Mouse (Mus musculus) hindbrain, embryonic 15.5 days (tissue): ENCODE data around the gene Tmem198. TPM values are rescaled to one million over a fixed set of nuclear protein-coding genes. Genes with fewer than 3 reads are reported as not detected.

Source experiments
- ATAC-seq: fragments of 200-750 bp; cut with Nextera tagmentation; 2 replicates; pipeline ENCODE4 v1.8.0; 2017; ENCODE audit warnings: low read depth, moderate number of reproducible peaks, moderate TSS enrichment; ENCODE audit not compliant: low FRiP score
- H3K27ac ChIP-seq: fragments of 300-500 bp; sonication (generic); replicated peaks from 2 replicates; pipeline ENCODE4 v1.5.1; 2015; ENCODE audit warnings: mild to moderate bottlenecking, inconsistent platforms
- H3K27me3 ChIP-seq: fragments of 300-500 bp; sonication (generic); 2 replicates; pipeline ENCODE4 v1.6.1; 2015; ENCODE audit warnings: control low read depth, inconsistent platforms
- H3K36me3 ChIP-seq: fragments of 300-500 bp; sonication (generic); 2 replicates; pipeline ENCODE4 v1.6.1; 2015; ENCODE audit warnings: control low read depth, inconsistent platforms
- H3K4me1 ChIP-seq: fragments of 300-500 bp; sonication (generic); replicated peaks from 2 replicates; pipeline ENCODE4 v1.6.1; 2015; ENCODE audit warnings: control low read depth, inconsistent platforms
- H3K4me2 ChIP-seq: fragments of 300-500 bp; sonication (generic); 2 replicates; pipeline ENCODE4 v1.6.1; 2015; ENCODE audit warnings: moderate library complexity, mild to moderate bottlenecking, inconsistent platforms
- H3K4me3 ChIP-seq: fragments of 300-500 bp; sonication (generic); 2 replicates; pipeline ENCODE4 v1.5.1; 2015; ENCODE audit warnings: mild to moderate bottlenecking, inconsistent platforms
- H3K9ac ChIP-seq: fragments of 300-500 bp; sonication (generic); 2 replicates; pipeline ENCODE4 v1.6.1; 2015; ENCODE audit warnings: inconsistent platforms
- H3K9me3 ChIP-seq: fragments of 300-500 bp; sonication (generic); 2 replicates; pipeline ENCODE4 v1.6.1; 2016; ENCODE audit warnings: control low read depth, inconsistent platforms
- WGBS: fragments of 180-500 bp; shearing (Covaris S2); methylation state at CpG from one replicate; pipeline ENCODE4 v1.1.7; 2015; 5-methylcytosine and 5-hydroxymethylcytosine counted together
- polyA plus RNA-seq: library from polyadenylated mRNA; unstranded; fragments of >200 nt; fragmentation: Nextera tagmentation; extraction: Ambion mirVana; gene quantifications from 2 replicates; pipeline ENCODE4 v1.2.1, GENCODE M21; 2015

Tmem198 gene
- polyA plus RNA-seq, 1 experiment from 2014 or later, result 49.9 TPM

GRCm38 (mm10) chr1:75456746-75457564, 22.4 kb upstream of the Tmem198 start:
- WGBS, result 6% methylated on average over 14 of the region's 14 CpGs

GRCm38 (mm10) chr1:75457710-75458024, 21.7 kb upstream of the Tmem198 start:
- WGBS, result 5% methylated on average over 8 of the region's 10 CpGs
- no peak overlapping the region for H3K27ac ChIP-seq
- no peak overlapping the region for H3K4me3 ChIP-seq
- H3K4me2 ChIP-seq, result 0 out of 2 replicates have a peak overlapping the region, but pooled peaks have one; percentile 53
- no peaks in the 10 kb centered on the region for H3K27me3 ChIP-seq
- H3K4me1 ChIP-seq, result peaks cover 49% of the 10 kb centered on the region
- no peaks in the 10 kb centered on the region for H3K36me3 ChIP-seq
- H3K9ac ChIP-seq, result no peak overlapping the region
- no peaks in the 10 kb centered on the region for H3K9me3 ChIP-seq
- ATAC-seq, result no peak; the same call in 1 of the 2 replicates

More at GRCm38 (mm10) chr1:75456746-75457564, 22.4 kb upstream of the Tmem198 start:
- Histone ChIP-seq H3K4me3 (no peak overlapping the region), H3K27me3 (peaks cover 4% of the 10 kb centered on the region; the same call in 1 of the 2 replicates), H3K9ac (no peak overlapping the region), H3K4me2 (no peak overlapping the region), H3K9me3 (no peaks in the 10 kb centered on the region), H3K27ac (no peak overlapping the region), H3K36me3 (no peaks in the 10 kb centered on the region), H3K4me1 (peaks cover 53% of the 10 kb centered on the region)
- no peak for ATAC-seq

GRCm38 (mm10) chr1:75458025-75458788, 21.1 kb upstream of the Tmem198 start:
- Histone ChIP-seq H3K27ac (peak overlapping the region; percentile 33; the same call in 1 of the 2 replicates), H3K36me3 (no peaks in the 10 kb centered on the region)
- 3% methylated on average over 42 of the region's 42 CpGs for WGBS

GRCm38 (mm10) chr1:75458789-75459684, 20.3 kb upstream of the Tmem198 start:
- no peak for ATAC-seq
- Histone ChIP-seq H3K27ac (peak overlapping the region; percentile 33; the same call in 1 of the 2 replicates), H3K9me3 (no peaks in the 10 kb centered on the region), H3K4me1 (peaks cover 48% of the 10 kb centered on the region), H3K4me3 (peak overlapping the region; percentile 18), H3K27me3 (no peaks in the 10 kb centered on the region), H3K9ac (no peak overlapping the region), H3K4me2 (peak overlapping the region; percentile 53), H3K36me3 (no peaks in the 10 kb centered on the region)
- 15% methylated on average over 23 of the region's 23 CpGs for WGBS

More at GRCm38 (mm10) chr1:75458025-75458788, 21.1 kb upstream of the Tmem198 start:
- Histone ChIP-seq H3K4me3 (peak overlapping the region; percentile 18), H3K9ac (no peak overlapping the region), H3K4me1 (peaks cover 49% of the 10 kb centered on the region), H3K27me3 (no peaks in the 10 kb centered on the region), H3K4me2 (peak overlapping the region; percentile 53), H3K9me3 (no peaks in the 10 kb centered on the region)
- peak; percentile 54 for ATAC-seq

GRCm38 (mm10) chr1:75460297-75460696, 19.0 kb upstream of the Tmem198 start:
- 68% methylated on average over 7 of the region's 7 CpGs for WGBS
- H3K4me3 ChIP-seq, result no peak overlapping the region
- no peak overlapping the region for H3K27ac ChIP-seq
- H3K9ac ChIP-seq, result no peak overlapping the region
- H3K9me3 ChIP-seq, result no peaks in the 10 kb centered on the region
- ATAC-seq, result no peak
- H3K27me3 ChIP-seq, result no peaks in the 10 kb centered on the region
- H3K4me1 ChIP-seq, result peaks cover 46% of the 10 kb centered on the region
- H3K4me2 ChIP-seq, result no peak overlapping the region
- H3K36me3 ChIP-seq, result no peaks in the 10 kb centered on the region

GRCm38 (mm10) chr1:75462636-75463035, 16.7 kb upstream of the Tmem198 start:
- H3K27ac ChIP-seq, result no peak overlapping the region
- H3K9me3 ChIP-seq, result no peaks in the 10 kb centered on the region
- no peak overlapping the region for H3K4me2 ChIP-seq
- WGBS, result 40% methylated on average over 1 of the region's 1 CpGs
- no peak for ATAC-seq
- no peaks in the 10 kb centered on the region; the same call in 1 of the 2 replicates for H3K27me3 ChIP-seq
- H3K4me3 ChIP-seq, result no peak overlapping the region
- H3K9ac ChIP-seq, result no peak overlapping the region
- peaks cover 33% of the 10 kb centered on the region for H3K4me1 ChIP-seq
- no peaks in the 10 kb centered on the region for H3K36me3 ChIP-seq

- H3K4me2 ChIP-seq, result no peak overlapping the region
- H3K27me3 ChIP-seq, result peaks cover 2% of the 10 kb centered on the region; the same call in 1 of the 2 replicates
- peaks cover 24% of the 10 kb centered on the region for H3K4me1 ChIP-seq
- H3K9me3 ChIP-seq, result no peaks in the 10 kb centered on the region
- no peak for ATAC-seq
- H3K36me3 ChIP-seq, result no peaks in the 10 kb centered on the region
- H3K9ac ChIP-seq, result no peak overlapping the region
- H3K27ac ChIP-seq, result no peak overlapping the region
- H3K4me3 ChIP-seq, result no peak overlapping the region
- WGBS, result 88% methylated on average over 5 of the region's 5 CpGs
Measured at GRCm38 (mm10) chr1:75463652-75464204, 15.6 kb upstream of the Tmem198 start.

GRCm38 (mm10) chr1:75467215-75467927, 12.0 kb upstream of the Tmem198 start:
- peaks cover 3% of the 10 kb centered on the region; the same call in 1 of the 2 replicates for H3K36me3 ChIP-seq
- no peak overlapping the region for H3K4me3 ChIP-seq
- H3K4me1 ChIP-seq, result peaks cover 16% of the 10 kb centered on the region
- no peak overlapping the region for H3K9ac ChIP-seq
- no peaks in the 10 kb centered on the region for H3K9me3 ChIP-seq
- no peak overlapping the region for H3K27ac ChIP-seq
- H3K27me3 ChIP-seq, result peaks cover 8% of the 10 kb centered on the region; the same call in 1 of the 2 replicates
- 7% methylated on average over 14 of the region's 14 CpGs for WGBS
- ATAC-seq, result peak; percentile 76
- H3K4me2 ChIP-seq, result peak overlapping the region; percentile 36

- Histone ChIP-seq H3K9me3 (no peaks in the 10 kb centered on the region), H3K4me2 (no peak overlapping the region), H3K27ac (no peak overlapping the region), H3K4me3 (no peak overlapping the region), H3K9ac (no peak overlapping the region), H3K4me1 (peaks cover 13% of the 10 kb centered on the region), H3K27me3 (peaks cover 8% of the 10 kb centered on the region; the same call in 1 of the 2 replicates), H3K36me3 (peaks cover 7% of the 10 kb centered on the region)
- 77% methylated on average over 17 of the region's 17 CpGs for WGBS
- no peak for ATAC-seq
Measured at GRCm38 (mm10) chr1:75469287-75469825, 10.0 kb upstream of the Tmem198 start.

- peaks cover 24% of the 10 kb centered on the region for H3K36me3 ChIP-seq
- no peaks in the 10 kb centered on the region for H3K9me3 ChIP-seq
- WGBS, result 95% methylated on average over 11 of the region's 11 CpGs
- no peak overlapping the region for H3K27ac ChIP-seq
- H3K4me3 ChIP-seq, result no peak overlapping the region
- no peaks in the 10 kb centered on the region for H3K27me3 ChIP-seq
- ATAC-seq, result no peak
- peaks cover 39% of the 10 kb centered on the region for H3K4me1 ChIP-seq
- no peak overlapping the region for H3K9ac ChIP-seq
- H3K4me2 ChIP-seq, result no peak overlapping the region
Measured at GRCm38 (mm10) chr1:75476441-75476840, 2.9 kb upstream of the Tmem198 start.
